Comparison of ENCODE assay signal across 8 mouse cellular contexts in the genomic region with DNA sequence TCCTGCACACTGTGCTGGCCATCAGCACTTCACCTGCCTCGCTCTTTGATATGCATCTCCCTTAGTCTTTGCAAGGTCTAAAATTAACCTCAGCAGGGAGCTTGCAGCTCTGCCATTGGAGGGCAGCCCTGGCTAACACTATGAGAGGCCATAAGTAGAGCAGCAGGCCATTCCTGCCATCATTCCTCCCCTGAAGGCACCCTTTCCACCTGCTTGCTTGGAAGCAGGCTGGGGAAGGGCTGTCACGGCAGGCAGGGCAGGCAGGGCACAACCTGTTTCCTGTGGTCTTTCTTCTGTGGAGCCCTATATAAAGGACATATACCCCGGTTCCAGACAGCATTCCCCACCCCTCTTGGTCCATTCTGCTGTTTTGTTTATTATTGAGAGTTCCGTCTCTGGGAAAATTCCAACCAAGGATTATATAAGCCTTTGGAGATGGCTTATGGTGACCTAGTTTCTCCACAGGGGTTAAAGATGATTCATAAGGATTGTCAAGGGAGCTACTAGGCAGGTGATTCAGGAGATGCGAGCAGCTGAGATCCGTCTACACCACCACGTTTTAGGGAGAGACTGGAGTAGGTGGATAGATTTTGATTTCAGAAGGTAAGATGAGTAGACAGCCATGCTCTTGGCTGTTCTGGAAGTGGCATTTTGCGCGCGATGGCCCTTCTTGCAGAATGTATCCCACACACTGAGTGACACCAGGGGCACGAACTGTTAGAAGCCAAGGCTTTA.
DNase-seq lines count a peak whose midpoint lies in the region; ATAC-seq and TF ChIP-seq lines count a peak whose summit lies in the region.

No protein-coding gene starts in this region.

- peaks cover 31% of the 10 kb centered on the region for H3K4me1 ChIP-seq in lung, adult 2 months (ENCODE audit: control insufficient read depth, insufficient read depth, low read length)

- peak; percentile 51; the same call in 1 of the 2 replicates for TF ChIP-seq CTCF in lung, adult 2 months (IDR thresholded peaks at IDR 0.05; ENCODE audit: insufficient read depth, low read length)

- no peak for TF ChIP-seq POLR2A in lung, adult 2 months (IDR thresholded peaks at IDR 0.05; ENCODE audit: borderline replicate concordance, extremely low read depth, low read depth, low read length)

- no peak overlapping the region for H3K4me3 ChIP-seq in lung, adult 2 months (replicated peaks; ENCODE audit: extremely low read depth, low read depth, low read length)

- ATAC-seq in megakaryocyte, adult 5-6 weeks (ENCODE audit: poor library complexity, severe bottlenecking): no peak
- no peak for ATAC-seq in CD4-positive, CD25-positive, alpha-beta regulatory T cell, adult 4 months

- peak; percentile 20 for DNase-seq in lung, adult 2 months
- DNase-seq in lung, postnatal 10 days: no peak
- peak; percentile 47 to 60 for DNase-seq in gastrocnemius, adult 8-10 months (ENCODE audit: low spot score in 2 of 2)
- DNase-seq in kidney, adult 18-20 months: peak; percentile 37
- DNase-seq in retina, postnatal 1 day: peak; percentile 69
- DNase-seq in frontal cortex, postnatal 25 days (ENCODE audit: low spot score in 2 of 2): no peak

- WGBS in lung, adult 2 months: 64% methylated on average over 11 of the region's 11 CpGs

Comparison
In these comparisons a context has a peak if more than half of its experiments do, and no peak if none do; other contexts are left out.
1. DNase-seq: peak in lung, adult 2 months (single experiment), gastrocnemius, adult 8-10 months (2 of 2), kidney, adult 18-20 months (single experiment) and retina, postnatal 1 day (single experiment); none in lung, postnatal 10 days (single experiment) and frontal cortex, postnatal 25 days (0 of 2).